Mouse (Mus musculus) ES-E14 (cell line): ENCODE measurements around the gene Akr1d1.

Experiments used
- CHD2 ChIP-seq: IDR thresholded peaks from 2 replicates; pipeline ENCODE4 v1.6.1; 2014; ENCODE audit warnings: mild to moderate bottlenecking, low read depth, low read length, inconsistent platforms
- HCFC1 ChIP-seq: IDR thresholded peaks from 2 replicates; pipeline ENCODE4 v1.6.1; 2012; ENCODE audit warnings: low read length, inconsistent platforms, borderline replicate concordance; ENCODE audit not compliant: insufficient read depth
- MAFK ChIP-seq: IDR thresholded peaks from 2 replicates; pipeline ENCODE4 v1.6.1; 2014; ENCODE audit warnings: mild to moderate bottlenecking, low read depth, low read length, inconsistent platforms; ENCODE audit not compliant: insufficient read depth

DNA sequence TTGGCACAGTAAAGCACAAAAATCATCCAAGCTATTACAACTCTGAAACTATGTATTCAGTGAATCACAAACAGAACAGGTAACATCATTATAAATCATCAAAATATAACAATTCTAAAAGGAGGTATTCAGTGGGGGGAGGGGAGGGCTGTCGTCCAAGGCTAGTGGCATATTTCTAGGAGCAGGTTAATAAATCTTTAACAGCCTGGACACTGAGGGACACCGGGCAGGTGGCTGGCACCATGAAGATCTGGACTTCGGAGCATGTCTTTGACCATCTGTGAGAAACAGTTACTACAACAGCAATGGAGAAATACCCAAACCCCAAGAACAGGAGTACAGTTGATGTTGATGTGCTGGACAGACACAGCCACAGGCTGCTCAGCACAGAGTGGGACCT lies 11.2 kb downstream of the Akr1d1 start:
- TF ChIP-seq CHD2 (no peak), MAFK (no peak), HCFC1 (no peak)
